ENCODE assay signal across 8 mouse cellular contexts in the genomic region with DNA sequence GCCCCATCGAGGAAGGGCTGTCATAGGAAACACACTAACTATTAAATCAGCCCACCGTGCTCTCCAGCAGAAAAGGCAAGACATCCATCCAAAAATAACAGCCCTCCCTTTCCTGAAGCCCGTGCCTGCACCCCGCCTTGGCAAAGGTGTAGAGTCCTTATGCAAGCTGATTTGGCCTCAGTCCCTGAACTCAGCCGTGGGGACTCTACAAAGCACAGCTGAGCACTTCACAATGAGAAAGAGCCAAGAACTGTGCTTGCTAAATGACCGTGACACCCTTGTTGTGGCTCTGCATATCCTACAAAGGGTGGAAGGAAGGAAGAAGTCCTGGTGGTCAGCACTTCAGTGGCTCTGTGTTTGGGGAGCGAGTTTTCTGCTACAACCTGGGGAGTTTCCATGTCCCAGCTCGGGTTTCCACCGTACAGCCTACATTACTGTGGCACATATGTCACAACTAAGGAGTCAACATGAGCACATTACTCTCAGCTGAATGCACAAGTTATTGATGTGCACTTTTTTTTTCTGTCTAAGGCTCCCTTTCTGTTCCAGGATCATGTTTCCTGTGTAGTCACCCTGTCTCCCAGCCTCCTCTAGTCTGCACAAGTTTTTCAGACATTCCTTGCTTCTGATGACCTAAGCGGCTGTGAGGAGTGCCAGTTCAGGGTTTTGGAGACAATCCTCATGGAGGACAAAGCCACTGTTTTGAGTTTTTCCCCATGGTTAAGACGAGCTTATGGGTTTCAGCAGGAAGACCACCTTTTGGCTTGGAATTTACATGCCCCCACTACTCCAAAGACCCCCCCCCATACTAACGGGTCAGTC.
DNase-seq lines count a peak whose midpoint lies in the region; ATAC-seq lines count a peak whose summit lies in the region.

No protein-coding gene starts in this region.

- H3K4me1 ChIP-seq in embryonic facial prominence, embryonic 10.5 days: peaks cover 75% of the 10 kb centered on the region

- peaks cover 19% of the 10 kb centered on the region for H3K36me3 ChIP-seq in embryonic facial prominence, embryonic 10.5 days (replicated peaks)

- WGBS in embryonic facial prominence, embryonic 10.5 days: 55% methylated on average over 12 of the region's 12 CpGs

- H3K27me3 ChIP-seq in embryonic facial prominence, embryonic 10.5 days (replicated peaks; ENCODE audit: low read depth, poor library complexity, severe bottlenecking): no peaks in the 10 kb centered on the region

- ATAC-seq in erythroid progenitor cell, adult 5-6 weeks (replicated peaks; ENCODE audit: low FRiP score, poor library complexity, severe bottlenecking): no peak

- peak; percentile 56 to 60 for DNase-seq in right cerebral cortex, postnatal 10 days (ENCODE audit: low spot score in 2 of 2)
- DNase-seq in right cerebral cortex, postnatal 4 days: no peak
- no peak for DNase-seq in embryonic facial prominence, embryonic 10.5 days (ENCODE audit: low spot score)
- peak; percentile 91 to 95 for DNase-seq in heart, adult 18-20 months
- DNase-seq in kidney, adult 18-20 months: peak; percentile 68
- DNase-seq in lung, postnatal 36 days: peak; percentile 90
- DNase-seq in thymus, postnatal 0 days (ENCODE audit: low spot score): no peak

- no peak overlapping the region for H3K4me3 ChIP-seq in embryonic facial prominence, embryonic 10.5 days

- peak overlapping the region; percentile 65 for H3K27ac ChIP-seq in embryonic facial prominence, embryonic 10.5 days (replicated peaks)

- H3K9me3 ChIP-seq in embryonic facial prominence, embryonic 10.5 days: no peaks in the 10 kb centered on the region

Comparison
In these comparisons a context has a peak if more than half of its experiments do, and no peak if none do; other contexts are left out.
1. DNase-seq: peak in right cerebral cortex, postnatal 10 days (2 of 2), heart, adult 18-20 months (2 of 2), kidney, adult 18-20 months (single experiment) and lung, postnatal 36 days (single experiment); none in right cerebral cortex, postnatal 4 days (single experiment), embryonic facial prominence, embryonic 10.5 days (single experiment) and thymus, postnatal 0 days (single experiment).